Mouse (Mus musculus) gastrocnemius, adult 2 months (tissue): Measurements from ENCODE around the gene Gm14401. TPM values are rescaled to one million over a fixed set of nuclear protein-coding genes. Genes with fewer than 3 reads are reported as not detected.
"Not testable (repeated sequence)": the region's sequence is repeated elsewhere in the genome, so short reads cannot be mapped to it uniquely, and the experiment has no call there.

ENCODE experiments used
- DNase-seq: peaks from one replicate; pipeline ENCODE4 v3.0.0; 2022
- H3K27ac ChIP-seq: fragments of 200-600 bp; 2 replicates; pipeline ENCODE4 v1.8.1; 2022; ENCODE audit warnings: mild to moderate bottlenecking
- H3K4me3 ChIP-seq: fragments of 200-600 bp; 2 replicates; pipeline ENCODE4 v1.8.1; 2022; ENCODE audit warnings: mild to moderate bottlenecking, moderate library complexity
- intact Hi-C: fragments of 180-260 bp; cut with DNase I; formaldehyde crosslinking; loops from one replicate; pipeline ENCODE4 v1.15.1; 2025
- long read RNA-seq, 2 experiments: library from polyadenylated mRNA; stranded (forward); transcript quantifications; one replicate each; pipeline ENCODE4 v2.0.0; 2021
- total RNA-seq, 2 experiments: library from RNA; stranded (reverse); gene quantifications; 2 replicates each; pipeline ENCODE4 v1.2.3; 2021

Gene Gm14401
- 1 to 10 TPM in 1 of 2 experiments, under 1 TPM in 1; 0.89 to 1.8 TPM for total RNA-seq
- long read RNA-seq, experiment 1: 0 reads
- long read RNA-seq, experiment 2: 0 reads

GRCm38 (mm10) chr2:177073432-177074423 lies at the start of gene Gm14401:
Gene Gm14401, plus strand, starts transcription at chr2:177074320.
- H3K27ac ChIP-seq, H3K4me3 ChIP-seq, intact Hi-C loops: not testable (repeated sequence)
- DNase-seq: peak; percentile 17

- intact Hi-C loops, DNase-seq, H3K27ac ChIP-seq, H3K4me3 ChIP-seq: not testable (repeated sequence)
Observed at GRCm38 (mm10) chr2:177072807-177073206, 1.3 kb upstream of the Gm14401 start.

- H3K27ac ChIP-seq, DNase-seq, H3K4me3 ChIP-seq, intact Hi-C loops: not testable (repeated sequence)
Observed at GRCm38 (mm10) chr2:177075015-177075414, 895 bp downstream of the Gm14401 start.

DNA sequence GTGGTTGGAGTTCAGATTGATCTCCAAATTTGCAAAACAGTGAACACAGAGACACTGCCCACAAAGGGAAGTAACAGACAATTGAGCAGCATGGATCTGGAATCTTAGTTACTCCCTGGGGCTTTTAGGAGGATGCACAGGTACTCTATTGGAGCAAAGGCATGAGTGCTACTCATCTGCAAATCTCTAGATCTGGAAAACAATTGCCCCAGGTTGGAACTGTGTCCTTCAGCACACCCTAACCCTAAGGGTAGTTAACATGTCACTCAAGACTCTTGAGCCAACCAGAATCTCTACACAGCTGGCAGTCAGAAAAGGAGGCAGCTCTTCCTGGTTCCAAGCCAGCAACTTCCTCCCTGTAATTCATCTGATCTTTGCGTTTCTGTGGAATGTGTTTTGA lies 5.7 kb downstream of the Gm14401 start:
- intact Hi-C loops, H3K27ac ChIP-seq, DNase-seq, H3K4me3 ChIP-seq: not testable (repeated sequence)

DNA sequence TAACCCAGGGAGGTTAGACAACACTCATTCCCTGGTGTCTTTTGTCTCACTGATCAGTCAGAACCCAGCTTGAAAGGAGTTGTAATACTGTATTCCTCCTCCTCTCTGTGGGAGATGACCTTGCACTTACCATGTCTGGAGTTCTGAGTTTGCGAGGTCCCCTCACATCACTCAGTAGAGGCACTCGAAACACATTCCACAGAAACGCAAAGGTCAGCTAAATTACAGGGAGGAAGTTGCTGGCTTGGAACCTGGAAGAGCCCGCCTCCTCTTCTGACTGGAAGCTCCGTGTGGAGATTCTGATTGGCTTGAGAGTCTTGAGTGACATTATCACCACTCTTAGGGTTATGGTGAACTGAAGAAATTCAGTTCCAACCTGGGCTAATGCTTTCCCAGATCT lies 35.0 kb downstream of the Gm14401 start:
- H3K27ac ChIP-seq, intact Hi-C loops, DNase-seq, H3K4me3 ChIP-seq: not testable (repeated sequence)

DNA sequence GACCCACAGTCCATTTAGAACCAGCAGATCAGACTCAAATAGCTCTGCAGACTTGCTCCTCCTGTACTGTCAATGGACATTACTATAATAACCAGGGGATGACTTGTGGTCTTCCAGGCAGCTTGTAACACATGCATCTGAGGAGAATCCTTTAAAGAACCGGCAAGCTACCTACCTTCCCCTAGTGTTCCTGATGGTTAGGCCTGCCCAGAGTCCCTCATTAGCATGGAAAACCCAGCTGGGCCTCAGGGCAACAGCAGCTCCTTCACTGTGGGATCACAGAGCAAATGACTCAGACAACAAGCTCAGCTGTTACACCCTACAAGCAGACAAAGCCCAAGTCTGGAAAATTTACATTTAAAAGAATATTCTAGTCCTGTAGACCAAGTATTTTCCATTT lies 55.0 kb downstream of the Gm14401 start:
- DNase-seq, H3K27ac ChIP-seq, H3K4me3 ChIP-seq, intact Hi-C loops: not testable (repeated sequence)

Other genes with a start within 250 kb of the Gm14401 start
- gene Gm14408, start 243.2 kb upstream of the Gm14401 start, total RNA-seq: not detected
- gene Gm14296, start 146.5 kb upstream of the Gm14401 start, total RNA-seq: 1 to 10 TPM; 3.5 to 3.6 TPM
- 10 to 100 TPM; 25.5 to 33.5 TPM for gene Gm14419, start 73.4 kb upstream of the Gm14401 start, total RNA-seq
- gene Gm14410, start 132.1 kb downstream of the Gm14401 start, total RNA-seq: 10 to 100 TPM; 13.3 to 16.9 TPM
- 1 to 10 TPM in 1 of 2 experiments, under 1 TPM in 1; 0.67 to 1.2 TPM for gene Gm14409, start 192.7 kb downstream of the Gm14401 start, total RNA-seq
- 1 to 10 TPM; 1.3 to 1.6 TPM for gene Gm14412, start 250.0 kb downstream of the Gm14401 start, total RNA-seq